Mouse (Mus musculus): ENCODE measurements around the gene Ctbs.
"Not testable (repeated sequence)": the region's sequence is repeated elsewhere in the genome, so short reads cannot be mapped to it uniquely, and the experiment has no call there.

Ctbs gene

DNA sequence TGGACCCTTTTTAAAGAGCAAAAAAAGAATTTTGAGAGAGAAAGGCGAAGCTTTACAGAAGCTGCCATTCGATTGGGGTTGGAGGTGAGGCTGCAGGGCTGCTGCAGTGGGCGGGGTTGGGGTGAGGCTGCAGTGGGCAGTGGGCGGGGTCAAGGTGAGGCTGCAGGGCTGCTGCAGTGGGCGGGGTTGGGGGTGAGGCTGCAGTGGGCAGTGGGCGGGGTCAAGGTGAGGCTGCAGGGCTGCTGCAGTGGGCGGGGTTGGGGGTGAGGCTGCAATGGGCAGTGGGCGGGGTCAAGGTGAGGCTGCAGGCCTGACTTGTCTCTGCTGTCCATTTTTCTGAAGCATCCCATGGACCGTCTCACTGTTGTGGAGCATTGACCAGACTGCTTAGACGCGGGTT, 16.5 kb upstream of the Ctbs start:
- DNase-seq (ENCODE audit: low spot score in 2 of 2) = not testable (repeated sequence)

DNA sequence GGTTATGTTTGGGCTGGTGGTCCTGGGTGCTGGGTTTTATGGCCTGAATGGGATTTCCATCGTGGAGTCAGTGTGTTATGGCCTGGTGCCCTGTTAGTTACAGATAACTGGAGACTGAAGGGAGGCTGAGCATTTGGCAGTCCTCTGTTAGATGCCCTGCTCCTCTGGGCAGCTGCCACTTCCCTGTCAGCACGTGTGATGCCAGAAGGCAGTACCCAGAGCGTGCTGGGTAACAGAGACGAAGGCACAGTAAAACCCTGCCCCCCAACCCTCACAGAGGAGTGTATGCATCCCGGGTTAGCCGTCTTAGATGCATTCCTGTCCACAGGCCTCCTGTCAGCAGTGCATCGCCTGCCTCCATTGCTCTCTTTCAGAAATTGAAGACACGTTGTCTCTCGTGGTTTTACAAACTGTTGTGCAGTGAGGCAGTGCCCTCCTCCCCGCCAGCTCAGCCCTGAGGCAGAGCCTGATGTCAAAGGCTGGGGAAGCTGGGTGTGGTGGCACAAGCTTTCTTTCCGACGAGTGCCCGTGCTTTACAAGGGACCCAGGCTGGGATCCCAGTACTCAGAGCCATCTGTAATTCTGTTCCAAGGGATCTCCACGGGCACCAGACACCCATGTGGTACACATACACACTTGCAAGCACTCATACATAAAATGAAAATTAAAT, 15.8 kb upstream of the Ctbs start:
- no peak for DNase-seq (ENCODE audit: low spot score in 2 of 2)

DNA sequence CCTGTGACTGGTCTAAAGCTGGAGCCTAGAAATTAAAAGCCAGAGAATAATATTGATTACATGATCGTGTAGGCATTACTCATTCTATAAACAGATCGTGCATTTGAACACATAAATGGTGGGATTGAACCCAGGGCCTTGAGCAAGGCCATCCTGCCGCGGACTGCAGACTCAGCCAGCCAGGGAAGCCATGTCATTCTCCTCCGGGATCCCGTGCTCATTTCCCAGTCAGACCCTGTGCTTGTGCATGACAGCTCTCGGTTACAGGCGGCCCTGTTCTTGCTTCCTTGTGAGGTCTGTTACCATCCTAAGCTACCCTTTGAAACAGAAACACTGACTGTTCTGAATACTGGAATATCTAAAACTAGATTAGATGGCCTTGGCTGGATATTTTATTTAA, 14.9 kb upstream of the Ctbs start:
- no peak for DNase-seq (ENCODE audit: low spot score in 2 of 2)

DNA sequence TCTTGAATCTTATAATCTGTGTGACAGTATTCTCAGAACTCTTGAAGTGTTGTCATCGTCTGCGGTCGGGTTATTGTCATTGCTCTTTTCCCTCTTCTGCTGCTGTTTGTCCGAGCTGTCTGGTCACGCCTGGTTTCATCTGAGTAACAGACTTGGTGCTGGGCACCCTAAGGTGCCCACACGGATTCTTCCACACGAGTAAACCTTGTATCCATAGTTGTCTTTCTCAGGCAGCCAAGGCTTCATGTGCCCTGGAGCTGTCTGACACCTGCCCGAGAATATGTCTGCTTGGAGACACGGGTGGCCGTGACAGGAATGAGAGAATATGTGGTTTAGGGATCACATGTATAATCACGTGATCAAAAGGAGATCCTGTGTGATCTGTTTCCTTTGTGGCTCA, 14.1 kb upstream of the Ctbs start:
- DNase-seq (ENCODE audit: low spot score in 2 of 2) = no peak

DNA sequence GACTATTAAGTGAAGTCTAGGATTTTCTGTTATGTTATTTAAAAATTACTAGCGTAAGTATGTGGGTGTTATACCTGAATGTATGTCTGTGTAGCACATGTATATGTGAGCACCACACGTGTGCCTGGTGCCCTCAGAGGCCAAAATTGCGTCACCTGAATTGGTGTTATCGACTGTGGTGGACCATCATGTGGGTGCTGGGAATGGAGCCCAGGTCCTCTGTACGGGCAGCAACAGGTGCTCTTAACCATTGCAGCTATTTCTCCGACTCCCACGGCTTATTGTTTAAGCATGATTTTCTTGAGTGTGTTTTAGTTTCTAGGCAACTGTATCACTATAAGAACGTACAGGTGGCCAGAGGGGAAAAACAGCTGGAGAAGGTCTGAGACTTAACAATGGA, 13.5 kb upstream of the Ctbs start:
- DNase-seq (ENCODE audit: low spot score in 2 of 2) = no peak

DNA sequence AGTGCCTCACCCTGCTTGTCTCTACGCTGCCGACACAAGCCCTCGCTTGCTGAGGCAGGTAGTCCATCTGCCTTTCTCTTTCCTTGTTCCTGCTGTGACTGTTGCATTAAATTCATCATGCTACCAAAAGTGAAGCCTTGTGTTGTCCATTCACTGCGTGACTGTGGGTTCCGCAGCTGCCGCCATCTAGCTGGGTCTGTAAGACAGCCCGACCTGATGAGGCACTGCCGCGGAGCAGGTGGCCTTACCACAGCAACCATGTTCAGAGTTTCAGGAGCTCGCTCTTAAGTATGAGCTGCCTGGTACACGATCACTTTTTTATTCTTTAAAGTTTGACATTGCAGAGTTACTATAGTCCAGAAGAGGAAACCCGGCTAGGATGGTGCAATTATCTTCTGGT, 9.6 kb upstream of the Ctbs start:
- no peak for DNase-seq (ENCODE audit: low spot score in 2 of 2)

DNA sequence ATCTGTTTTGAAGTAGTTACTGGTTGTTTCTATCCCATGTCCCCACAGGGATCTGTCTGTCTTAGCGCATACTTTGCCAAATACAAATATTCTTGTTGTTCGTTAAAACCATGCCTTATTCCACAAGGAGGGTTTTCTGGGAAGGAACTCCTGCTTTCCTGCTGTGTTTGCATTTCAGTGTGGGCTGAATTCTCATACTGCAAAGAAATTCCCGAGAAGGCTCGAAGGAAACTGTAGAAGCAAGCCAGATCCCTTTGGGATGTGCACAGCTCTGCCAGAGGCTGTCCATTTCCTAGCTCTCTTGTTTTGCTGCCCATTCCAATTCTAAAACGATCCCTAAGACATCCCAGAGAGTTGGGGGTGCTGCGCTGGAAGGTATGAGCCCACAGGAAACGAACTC, 9.2 kb upstream of the Ctbs start:
- no peak for DNase-seq (ENCODE audit: low spot score in 2 of 2)

DNA sequence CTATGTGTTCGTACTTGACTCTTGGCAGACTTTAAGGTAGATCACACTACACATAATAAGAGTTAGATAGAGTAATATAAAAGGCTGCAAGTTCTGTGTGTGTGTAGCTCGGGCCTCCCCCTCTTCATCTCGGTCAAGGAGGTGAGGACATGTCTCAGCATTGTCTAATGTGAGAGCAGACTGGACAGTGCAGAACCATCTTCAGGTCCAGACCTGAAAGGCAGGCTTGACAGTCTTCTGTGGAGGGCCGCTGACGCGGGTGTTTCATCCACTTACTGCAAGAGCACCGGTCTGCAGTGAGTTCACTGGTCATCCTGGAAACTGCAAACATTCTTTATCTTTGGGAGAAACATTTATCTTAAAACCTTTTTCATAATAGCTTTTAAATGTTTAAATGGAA, 7.1 kb upstream of the Ctbs start:
- DNase-seq (ENCODE audit: low spot score in 2 of 2) = no peak

DNA sequence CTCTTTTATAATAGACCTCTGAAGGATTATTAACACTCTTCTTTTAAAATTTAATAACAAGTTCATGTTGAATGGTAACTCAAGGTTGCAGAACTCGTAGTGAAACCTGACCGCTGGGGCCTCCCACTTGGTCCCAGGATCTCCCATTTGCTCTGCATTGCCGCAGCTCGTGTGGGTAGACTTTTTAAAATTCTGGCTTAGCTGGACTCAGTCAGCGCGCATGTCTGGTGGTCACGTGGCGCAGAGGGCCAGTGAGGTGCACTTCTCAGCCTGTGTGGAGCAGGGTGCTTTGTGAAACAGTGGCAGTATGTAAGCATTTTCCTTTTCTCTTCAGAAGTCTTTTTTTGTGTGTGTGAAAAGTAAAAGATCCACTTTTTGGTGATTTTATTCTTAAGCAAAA, 6.7 kb upstream of the Ctbs start:
- no peak for DNase-seq (ENCODE audit: low spot score in 2 of 2)

DNA sequence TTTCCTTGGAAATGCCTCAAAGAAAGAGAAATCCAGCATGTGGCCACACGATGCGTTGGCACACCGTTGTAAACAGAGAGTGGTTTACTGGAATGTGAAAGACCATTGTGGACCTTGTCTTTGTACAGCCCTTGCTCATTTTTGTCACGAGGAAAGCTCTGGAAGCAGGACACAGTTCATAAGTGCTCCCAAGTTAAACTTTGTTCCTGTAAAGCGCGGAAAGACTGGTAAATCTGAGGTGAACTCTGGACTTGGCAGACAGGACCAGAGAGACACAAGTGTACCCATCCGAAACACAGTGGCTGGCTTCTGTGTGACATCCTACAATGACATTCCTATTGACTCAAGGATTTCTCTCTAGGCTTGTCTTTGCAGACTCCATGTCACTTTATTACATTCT, 6.2 kb upstream of the Ctbs start:
- DNase-seq (ENCODE audit: low spot score in 2 of 2) = no peak

DNA sequence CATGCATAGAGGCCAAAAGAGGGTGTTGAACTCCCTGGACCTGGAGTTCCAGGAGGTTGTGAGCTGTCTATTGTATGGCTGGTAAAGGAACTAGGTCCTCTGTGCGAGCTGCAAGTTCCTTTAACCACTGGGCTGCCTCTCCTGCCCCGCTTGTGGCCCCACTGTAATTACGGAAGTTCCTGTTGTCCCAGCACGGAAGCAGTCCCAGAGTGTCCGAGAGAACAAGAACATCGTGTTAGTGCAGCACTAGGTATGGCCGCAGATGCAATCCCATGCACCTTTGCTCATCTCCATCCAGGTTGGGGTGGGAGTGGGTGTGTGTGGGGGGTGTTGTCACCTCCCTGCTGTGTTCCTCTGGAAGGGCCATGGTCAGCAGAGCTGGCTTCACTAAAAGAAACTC, 4.7 kb upstream of the Ctbs start:
- no peak for DNase-seq (ENCODE audit: low spot score in 2 of 2)

DNA sequence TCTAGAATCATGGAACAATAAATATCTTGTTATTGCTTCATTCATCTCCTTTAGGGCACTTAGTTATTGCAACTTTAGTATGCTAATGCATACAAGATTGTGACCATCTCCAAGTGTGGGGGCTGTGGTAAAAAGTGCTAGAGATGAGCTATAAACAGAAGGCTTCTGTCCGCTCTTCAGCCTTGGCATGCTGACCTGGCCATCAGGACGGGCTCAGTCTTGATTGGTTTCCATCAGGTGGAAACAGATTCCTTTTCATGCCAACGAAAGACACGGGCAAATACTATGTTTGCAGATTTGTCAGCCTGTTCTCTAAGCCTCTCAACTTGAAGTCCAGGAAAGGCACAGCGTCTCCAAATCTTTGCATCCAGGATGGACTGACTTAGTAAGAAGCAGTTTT, 2.4 kb upstream of the Ctbs start:
- DNase-seq (ENCODE audit: low spot score in 2 of 2) = no peak

DNA sequence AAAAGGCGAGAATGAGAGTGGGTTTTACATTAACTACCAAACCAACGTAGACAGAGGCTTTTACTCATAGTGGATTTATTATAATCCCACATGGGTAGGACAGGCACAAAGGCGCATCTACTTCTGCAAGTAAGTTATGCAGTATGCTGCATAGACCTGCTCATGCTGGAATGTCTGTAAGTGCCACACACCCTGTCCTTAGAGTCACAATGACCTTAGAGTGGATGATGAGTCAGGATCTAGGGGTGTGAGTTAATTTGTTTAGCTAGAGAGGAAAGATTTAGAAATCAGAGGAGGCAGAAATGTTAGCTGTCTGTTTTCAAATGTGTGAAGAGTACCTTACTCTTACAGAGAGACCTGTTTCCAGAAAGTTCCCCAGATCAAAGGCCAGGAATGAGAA, 2.0 kb upstream of the Ctbs start:
- DNase-seq (ENCODE audit: low spot score in 2 of 2) = no peak

DNA sequence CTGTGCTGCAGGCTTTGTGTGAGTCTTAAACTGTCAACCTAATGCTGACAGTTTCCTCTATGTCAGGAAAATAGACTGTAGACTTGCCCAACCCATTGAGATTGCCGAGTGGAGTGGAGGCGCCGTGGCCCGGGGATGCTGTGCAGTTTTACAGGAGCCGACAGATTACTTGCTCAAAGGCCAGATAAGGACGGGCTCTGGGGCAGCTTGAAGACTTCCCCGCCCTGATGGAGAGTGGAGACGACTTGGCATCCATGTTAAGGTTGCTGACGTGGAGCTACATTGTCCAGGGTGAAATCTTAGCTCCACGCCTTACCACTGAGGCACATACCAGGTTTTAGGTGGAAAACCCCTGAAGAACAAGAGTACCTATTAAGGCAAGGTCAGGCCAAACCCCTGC, 1.2 kb upstream of the Ctbs start:
- DNase-seq (ENCODE audit: low spot score in 2 of 2) = no peak

DNA sequence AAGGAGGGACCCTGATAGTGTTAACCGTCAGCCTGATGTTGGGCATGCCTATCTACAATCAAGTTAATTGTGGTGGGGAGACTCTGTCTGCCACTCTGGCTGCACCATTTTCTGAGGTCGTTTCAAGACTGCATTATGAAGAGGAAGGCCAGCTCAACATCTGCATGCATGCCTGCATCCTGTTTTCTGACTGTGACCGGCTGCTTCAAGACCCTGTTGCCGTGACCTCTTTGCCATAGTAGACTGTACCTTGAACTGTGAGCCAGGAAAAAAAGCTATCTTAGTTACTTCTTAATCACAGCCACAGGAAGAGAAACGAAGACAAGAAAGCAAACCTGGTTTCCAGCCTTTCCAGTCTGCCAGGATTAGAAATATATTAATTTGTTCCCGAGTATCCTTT, 626 bp upstream of the Ctbs start:
- no peak for DNase-seq (ENCODE audit: low spot score in 2 of 2)

DNA sequence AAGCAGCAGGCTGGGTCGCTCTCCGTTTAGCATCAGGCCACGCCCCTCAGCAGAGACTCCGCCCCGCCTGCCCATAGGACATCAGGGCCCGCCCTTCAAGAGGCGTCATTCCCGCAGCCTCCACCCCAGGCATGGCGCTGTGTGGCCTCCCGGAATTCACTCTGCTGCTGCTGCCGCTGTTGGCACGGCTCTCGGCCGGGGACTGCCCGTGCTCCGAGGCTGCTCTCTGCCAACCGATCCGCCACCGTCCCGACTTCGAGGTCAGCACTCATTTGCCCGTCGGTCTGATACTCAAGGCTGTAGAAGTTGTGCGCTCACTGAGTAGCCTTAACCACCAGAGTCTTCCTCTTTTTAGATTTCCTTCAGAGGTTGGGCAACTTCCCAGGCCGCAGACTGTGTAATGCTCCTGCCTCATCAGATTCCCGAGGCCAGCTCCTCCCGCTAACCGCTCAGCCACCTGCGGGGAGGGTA, 811 bp downstream of the Ctbs start:
- peak; percentile 88 to 93 for DNase-seq (ENCODE audit: low spot score in 2 of 2)

DNA sequence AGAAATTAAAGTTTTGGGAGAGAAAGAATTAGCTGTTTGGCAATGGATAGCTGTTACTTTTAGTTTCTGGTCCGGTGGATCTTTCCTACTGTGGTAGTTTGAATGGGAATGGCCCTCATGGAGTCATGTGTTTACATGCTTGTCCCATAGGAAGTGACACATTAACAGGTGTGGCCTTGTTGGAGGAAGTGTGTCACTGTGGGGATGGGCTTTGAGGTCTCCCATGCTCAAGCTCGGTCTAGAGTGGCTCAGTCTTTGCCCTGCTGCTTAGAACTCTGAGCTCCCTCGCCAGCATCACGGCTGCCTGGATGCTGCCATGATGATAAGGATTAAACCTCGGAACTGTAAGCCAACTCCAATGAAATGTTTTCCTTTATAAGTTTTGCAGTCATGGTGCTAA, 1.8 kb downstream of the Ctbs start:
- no peak for DNase-seq (ENCODE audit: low spot score in 2 of 2)

DNA sequence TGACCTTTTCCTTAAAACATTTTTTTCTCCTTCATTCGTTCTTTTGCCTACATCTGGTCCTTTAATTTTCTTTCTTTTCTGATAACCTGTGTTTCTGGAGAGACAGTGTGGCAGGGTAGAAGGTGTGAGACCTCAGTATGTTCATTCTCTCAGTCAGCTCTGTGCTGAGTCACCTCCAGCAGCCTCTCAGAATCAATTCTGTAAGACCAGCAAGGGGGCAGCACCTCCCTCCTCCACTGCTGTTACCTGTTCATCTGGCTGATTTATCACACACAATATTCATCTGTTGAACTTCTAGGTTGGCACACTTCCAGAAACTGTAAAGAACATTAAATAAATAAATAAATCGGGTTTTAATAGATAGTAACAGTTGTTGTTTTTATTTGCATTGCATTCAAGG, 13.3 kb downstream of the Ctbs start:
- no peak for DNase-seq (ENCODE audit: low spot score in 2 of 2)

DNA sequence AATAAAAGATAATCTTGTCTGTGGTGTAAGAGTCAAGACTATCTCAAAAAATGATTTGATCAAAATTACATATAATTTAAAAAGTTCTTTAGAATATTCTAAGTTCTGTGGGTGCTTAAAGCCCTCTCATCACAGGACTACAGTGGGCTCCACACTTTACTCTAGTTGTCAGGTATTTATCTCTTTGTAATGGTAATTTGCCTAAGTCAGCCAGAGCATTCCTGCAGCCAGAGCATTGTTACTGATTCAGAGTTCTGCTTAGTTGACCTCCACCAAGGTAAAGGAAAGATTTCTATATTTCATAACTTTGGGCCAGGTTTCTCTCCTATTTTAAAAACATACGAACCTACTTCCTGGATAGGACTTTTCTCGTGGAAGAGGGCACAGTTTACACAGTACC, 19.6 kb downstream of the Ctbs start:
- no peak for DNase-seq (ENCODE audit: low spot score in 2 of 2)

DNA sequence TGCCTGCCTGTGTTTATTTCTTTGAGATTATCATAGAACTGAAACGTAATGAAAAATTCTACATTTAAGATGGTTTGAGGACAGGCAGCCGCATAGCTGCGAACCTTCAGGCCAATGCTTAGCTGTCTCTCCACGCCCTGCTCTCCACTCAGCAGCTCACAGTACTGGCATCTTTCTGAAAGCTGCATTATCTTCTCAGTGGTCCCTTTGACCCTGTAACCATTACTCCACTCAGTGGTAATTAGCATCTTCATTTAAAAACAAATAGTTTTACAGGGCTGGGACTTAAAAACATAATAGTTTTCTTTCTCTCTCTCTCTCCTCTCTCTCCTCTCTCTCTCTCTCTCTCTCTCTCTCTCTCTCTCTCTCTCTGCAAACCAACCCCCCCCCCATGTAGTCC, 23.1 kb downstream of the Ctbs start:
- no peak for DNase-seq (ENCODE audit: low spot score in 2 of 2)

DNA sequence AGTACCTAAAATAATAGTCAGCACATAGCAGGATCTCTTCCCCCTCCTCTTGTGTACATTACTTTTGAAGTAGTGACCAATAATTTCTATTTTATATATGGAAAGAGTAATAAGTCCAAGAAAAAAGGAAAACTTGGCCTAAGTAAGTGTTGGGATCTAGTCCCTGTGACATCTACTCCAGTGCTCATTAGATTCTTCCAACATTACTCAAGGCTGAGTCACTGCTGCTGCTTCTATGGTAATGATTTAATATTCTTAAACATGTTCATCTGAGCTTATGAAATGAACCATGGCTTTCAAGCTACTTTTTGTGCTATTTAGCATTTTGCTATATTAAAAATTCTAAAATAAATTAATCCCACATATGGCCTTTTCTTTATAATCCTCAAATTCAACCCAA, 24.1 kb downstream of the Ctbs start:
- no peak for DNase-seq (ENCODE audit: low spot score in 2 of 2)

DNA sequence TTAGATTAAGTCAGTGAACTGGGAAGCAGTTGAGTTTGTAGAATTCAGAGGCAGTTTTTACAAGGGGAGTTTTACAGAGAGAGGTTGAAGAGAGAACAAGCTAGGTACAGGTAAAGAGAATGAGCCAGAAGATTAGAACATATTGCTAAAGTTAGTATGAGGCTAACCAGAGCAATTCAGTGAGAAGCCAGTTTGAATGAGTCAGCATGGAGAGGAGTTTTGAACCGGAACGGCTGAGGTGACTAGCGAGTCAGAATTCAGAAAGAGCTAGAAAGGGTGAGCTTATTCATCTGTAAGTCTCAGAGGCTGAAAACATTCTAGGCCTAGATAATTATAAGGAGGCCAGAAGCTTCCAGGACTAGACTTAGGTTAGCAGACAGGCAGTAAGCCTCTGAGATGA, 24.8 kb downstream of the Ctbs start:
- DNase-seq (ENCODE audit: low spot score in 2 of 2) = no peak

DNA sequence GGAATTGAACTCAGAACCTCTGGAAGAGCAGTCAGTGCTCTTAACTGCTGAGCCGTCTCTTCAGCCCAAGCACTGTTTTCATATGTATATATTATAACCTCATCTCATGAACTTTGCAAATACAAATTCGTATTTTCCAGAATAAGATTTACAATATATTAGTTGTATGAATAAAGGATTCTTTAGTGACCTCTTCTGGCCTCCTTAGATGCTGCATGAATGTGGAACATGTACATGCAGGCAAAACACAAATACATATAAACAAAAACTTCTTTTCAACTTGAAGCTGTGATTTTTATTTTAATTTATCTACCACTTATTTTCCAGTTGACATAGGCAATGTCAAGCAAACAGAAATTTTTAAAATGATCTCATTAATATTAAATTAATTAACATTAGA, 32.4 kb downstream of the Ctbs start:
- no peak for DNase-seq (ENCODE audit: low spot score in 2 of 2)

DNA sequence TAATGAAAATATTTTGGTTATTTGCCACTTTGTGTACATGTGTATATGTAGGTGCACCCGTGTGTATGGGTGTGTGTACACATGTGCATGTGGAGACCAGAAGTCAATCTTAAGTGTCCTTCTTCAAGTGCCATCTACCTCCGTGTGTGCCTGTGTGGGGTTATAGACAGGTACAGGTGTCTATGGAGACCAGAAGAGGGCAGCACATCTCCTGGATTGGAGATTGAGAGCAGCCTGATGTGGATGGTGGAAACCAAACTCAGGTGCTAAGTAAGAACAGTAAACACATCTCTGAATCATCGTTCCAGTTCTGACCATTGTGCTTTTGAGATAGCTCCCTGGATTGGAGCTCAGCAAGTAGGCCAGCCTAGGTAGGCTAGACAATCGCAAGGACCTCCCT, 36.9 kb downstream of the Ctbs start:
- DNase-seq (ENCODE audit: low spot score in 2 of 2) = no peak

DNA sequence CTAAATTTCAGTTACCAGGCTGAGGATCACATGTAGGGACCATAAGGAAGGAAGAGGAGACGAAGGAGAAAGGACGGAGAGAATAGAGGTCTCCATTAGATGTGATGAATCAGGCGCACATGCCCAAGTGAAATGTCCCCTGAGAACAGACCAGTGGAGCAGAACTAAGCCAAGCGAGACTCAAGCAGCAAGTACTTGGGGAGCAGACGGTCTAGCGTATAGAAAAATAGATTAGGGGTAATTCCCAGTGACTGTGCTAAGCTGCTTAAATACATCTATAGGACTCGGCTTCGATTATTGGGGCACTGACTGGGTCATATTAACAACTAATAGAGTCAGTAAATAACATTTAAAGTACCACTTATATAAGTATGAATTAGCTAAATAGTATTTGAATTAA, 45.3 kb downstream of the Ctbs start:
- no peak for DNase-seq (ENCODE audit: low spot score in 2 of 2)
